Mouse (Mus musculus): ENCODE measurements around the gene Spp2.

Gene Spp2

GRCm38 (mm10) chr1:88466325-88467064 is 59.7 kb downstream of the Spp2 start:
- no peak for DNase-seq (ENCODE audit: low spot score in 2 of 2)

- DNase-seq (ENCODE audit: low spot score in 2 of 2): no peak
These were observed 61.1 kb downstream of the Spp2 start for GRCm38 (mm10) chr1:88467866-88468265.

- no peak for DNase-seq (ENCODE audit: low spot score in 2 of 2)
These were observed 61.6 kb downstream of the Spp2 start for GRCm38 (mm10) chr1:88468335-88468734.

- no peak for DNase-seq (ENCODE audit: low spot score in 2 of 2)
These were observed 63.0 kb downstream of the Spp2 start for GRCm38 (mm10) chr1:88469746-88470145.

GRCm38 (mm10) chr1:88472258-88472657 is 65.5 kb downstream of the Spp2 start:
- DNase-seq (ENCODE audit: low spot score in 2 of 2): no peak

GRCm38 (mm10) chr1:88473899-88474298 is 67.1 kb downstream of the Spp2 start:
- DNase-seq (ENCODE audit: low spot score in 2 of 2): no peak

GRCm38 (mm10) chr1:88474598-88474997 is 67.8 kb downstream of the Spp2 start:
- no peak for DNase-seq (ENCODE audit: low spot score in 2 of 2)

GRCm38 (mm10) chr1:88475502-88475953 is 68.8 kb downstream of the Spp2 start:
- no peak for DNase-seq (ENCODE audit: low spot score in 2 of 2)

Measured in left cerebral cortex, adult 9 months (tissue).